Mouse (Mus musculus) thymus, postnatal 36 days (tissue): Measurements from ENCODE around the gene Ache.

ENCODE experiments used
- DNase-seq, 2 experiments: peaks; one replicate each; pipeline ENCODE4 v3.0.0; 2022; ENCODE audit warnings: mixed read lengths in 2 of 2

Gene Ache

DNA sequence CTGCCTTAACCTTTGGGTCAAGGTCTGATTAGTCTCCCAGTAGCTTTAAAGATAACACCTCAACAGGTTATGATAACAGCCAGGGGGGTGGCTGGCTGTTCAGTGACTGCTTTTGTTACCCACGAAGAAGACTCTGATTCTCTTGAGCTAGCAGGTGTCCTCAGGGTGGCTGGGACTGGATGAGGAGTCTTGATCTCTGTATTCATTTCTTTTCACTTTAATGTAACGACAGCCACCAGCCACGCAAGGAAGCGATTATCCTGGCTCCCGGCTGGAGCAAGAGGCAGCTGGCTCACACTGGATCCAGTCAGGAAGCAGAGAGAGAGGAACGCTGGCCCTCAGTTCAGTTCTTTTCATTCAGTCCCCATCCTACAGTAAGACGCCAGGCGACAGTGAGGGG, 49.9 kb downstream of the Ache start:
- no peak for DNase-seq

- DNase-seq = peak; percentile 79 to 83
Observed at GRCm38 (mm10) chr5:137338256-137338655, 50.9 kb downstream of the Ache start.

- DNase-seq = no peak
Observed at GRCm38 (mm10) chr5:137338663-137339289, 51.5 kb downstream of the Ache start.

DNA sequence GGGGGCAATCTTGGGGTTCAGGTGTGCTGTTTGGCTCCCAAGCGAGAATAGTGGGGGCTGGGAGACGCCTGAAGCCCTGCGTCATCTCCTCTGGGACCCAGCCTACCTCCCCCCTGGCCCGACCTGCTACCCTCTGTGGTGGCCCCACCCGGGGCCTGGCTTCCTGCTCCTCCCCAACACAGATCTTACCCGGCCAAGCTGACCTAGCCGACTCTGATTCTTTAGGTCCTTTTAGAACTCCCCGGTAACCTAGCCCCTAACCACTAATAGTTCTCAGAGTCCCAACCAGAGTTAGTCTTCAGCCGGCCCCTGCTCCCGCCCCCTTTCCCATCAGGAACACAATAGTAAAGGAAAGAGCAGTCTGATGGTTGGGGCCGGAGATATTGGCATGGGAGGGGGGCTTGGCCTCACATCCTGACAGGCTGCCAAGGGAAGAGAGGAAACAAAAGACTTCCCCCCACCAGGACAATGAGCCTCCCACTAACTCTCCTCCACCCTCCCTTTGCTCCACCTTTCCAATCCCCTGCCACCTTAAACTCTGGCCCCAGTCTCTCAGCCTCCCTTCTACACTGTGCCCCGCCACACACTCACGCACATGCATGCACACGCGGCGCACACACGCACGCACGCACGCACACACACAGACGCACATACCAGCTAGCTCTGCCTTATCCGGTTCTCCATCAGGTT, 52.1 kb downstream of the Ache start:
- no peak for DNase-seq

- DNase-seq = no peak
Observed at GRCm38 (mm10) chr5:137340222-137340621, 52.9 kb downstream of the Ache start.

- no peak for DNase-seq
Observed at GRCm38 (mm10) chr5:137342407-137343012, 55.2 kb downstream of the Ache start.

- DNase-seq = no peak
Observed at GRCm38 (mm10) chr5:137343412-137343811, 56.1 kb downstream of the Ache start.

- DNase-seq = no peak
Observed at GRCm38 (mm10) chr5:137343869-137344268, 56.5 kb downstream of the Ache start.
